8 mouse cellular contexts compared by ENCODE assay signal in the genomic region with DNA sequence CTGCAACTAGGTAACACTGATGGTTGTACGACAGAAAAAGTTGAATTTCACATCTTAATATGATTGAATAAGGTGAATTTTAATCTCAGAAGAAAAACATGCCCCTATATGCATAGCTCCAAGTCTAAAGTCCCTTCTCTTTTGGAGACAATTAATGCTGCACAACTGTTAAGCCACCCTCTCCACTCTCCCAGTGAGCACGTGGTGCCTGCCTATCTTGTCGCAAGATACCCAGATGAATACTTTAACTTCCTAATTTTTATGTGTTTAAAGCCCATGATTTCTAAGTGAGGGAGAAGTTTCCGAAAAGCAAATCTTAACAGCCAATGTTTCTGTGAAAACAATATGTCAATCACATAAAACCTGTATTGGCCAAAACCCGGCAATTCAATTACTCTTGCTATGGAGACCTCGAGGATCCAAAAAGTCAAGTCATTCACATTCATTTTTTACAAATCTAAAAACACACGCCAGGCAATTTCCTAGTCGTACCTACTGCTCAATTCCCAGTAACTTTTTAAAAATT. TPM values are rescaled to one million over a fixed set of nuclear protein-coding genes. Genes with fewer than 3 reads are reported as not detected.
DNase-seq lines count a peak whose midpoint lies in the region; ATAC-seq and TF ChIP-seq lines count a peak whose summit lies in the region.

No protein-coding gene starts in this region.

- H3K27me3 ChIP-seq in kidney, adult 2 months (replicated peaks; ENCODE audit: control insufficient read depth, insufficient read depth, low read length), result no peaks in the 10 kb centered on the region
- no peaks in the 10 kb centered on the region for H3K27me3 ChIP-seq in intestine, embryonic 14.5 days (replicated peaks; ENCODE audit: control insufficient read depth, insufficient read depth, low read length)
- no peaks in the 10 kb centered on the region for H3K27me3 ChIP-seq in midbrain, embryonic 16.5 days (ENCODE audit: control insufficient read depth, insufficient read depth, low read depth, low read length)

- peak overlapping the region; percentile 72 for H3K4me2 ChIP-seq in intestine, embryonic 14.5 days (ENCODE audit: low read length)
- H3K4me2 ChIP-seq in midbrain, embryonic 16.5 days (ENCODE audit: low read length), result peak overlapping the region; percentile 85

- 1% methylated on average over 8 of the region's 8 CpGs for WGBS in kidney, adult 2 months
- 1% methylated on average over 8 of the region's 8 CpGs for WGBS in intestine, embryonic 14.5 days
- 2% methylated on average over 8 of the region's 8 CpGs for WGBS in midbrain, embryonic 16.5 days

- H3K36me3 ChIP-seq in kidney, adult 2 months (ENCODE audit: control insufficient read depth, insufficient read depth, low read length), result no peaks in the 10 kb centered on the region; the same call in 1 of the 2 replicates
- H3K36me3 ChIP-seq in intestine, embryonic 14.5 days (ENCODE audit: control insufficient read depth, insufficient read depth, low read length), result peaks cover 20% of the 10 kb centered on the region
- H3K36me3 ChIP-seq in midbrain, embryonic 16.5 days (ENCODE audit: control insufficient read depth, insufficient read depth, low read length), result peaks cover 4% of the 10 kb centered on the region; the same call in 1 of the 2 replicates

- H3K9ac ChIP-seq in intestine, embryonic 14.5 days (ENCODE audit: low read length), result peak overlapping the region; percentile 86
- H3K9ac ChIP-seq in midbrain, embryonic 16.5 days (ENCODE audit: low read depth, low read length), result peak overlapping the region; percentile 96

- ATAC-seq in intestine, embryonic 14.5 days (replicated peaks; ENCODE audit: low FRiP score, low TSS enrichment, low read depth), result no peak
- no peak for ATAC-seq in midbrain, embryonic 16.5 days

- H3K27ac ChIP-seq in kidney, adult 2 months (ENCODE audit: insufficient read depth, low read depth, low read length), result no peak overlapping the region
- no peak overlapping the region for H3K27ac ChIP-seq in cortical plate, adult 2 months (ENCODE audit: insufficient read depth, low read length)
- peak overlapping the region; percentile 99; the same call in 1 of the 2 replicates for H3K27ac ChIP-seq in intestine, embryonic 14.5 days (ENCODE audit: low read depth)
- peak overlapping the region; percentile 99 for H3K27ac ChIP-seq in midbrain, embryonic 16.5 days (ENCODE audit: low read length)

- H3K4me1 ChIP-seq in kidney, adult 2 months (ENCODE audit: control insufficient read depth, insufficient read depth, low read length), result no peaks in the 10 kb centered on the region; the same call in 1 of the 2 replicates
- peaks cover 2% of the 10 kb centered on the region; the same call in 1 of the 2 replicates for H3K4me1 ChIP-seq in cortical plate, adult 2 months (ENCODE audit: control insufficient read depth, insufficient read depth, low read length)
- peaks cover 8% of the 10 kb centered on the region for H3K4me1 ChIP-seq in intestine, embryonic 14.5 days (replicated peaks; ENCODE audit: control insufficient read depth, insufficient read depth, low read length)
- H3K4me1 ChIP-seq in midbrain, embryonic 16.5 days (ENCODE audit: control insufficient read depth, insufficient read depth, low read length), result peaks cover 28% of the 10 kb centered on the region

- TF ChIP-seq POLR2A in kidney, adult 2 months (IDR thresholded peaks at IDR 0.05; ENCODE audit: low read depth, low read length), result no peak
- no peak for TF ChIP-seq POLR2A in cortical plate, adult 2 months (IDR thresholded peaks at IDR 0.05; ENCODE audit: extremely low read depth, insufficient read depth, low read length)

- H3K4me3 ChIP-seq in kidney, adult 2 months (ENCODE audit: insufficient read depth, low read depth, low read length), result peak overlapping the region; percentile 86
- peak overlapping the region; percentile 64 for H3K4me3 ChIP-seq in cortical plate, adult 2 months (ENCODE audit: insufficient read depth, low read length)
- peak overlapping the region; percentile 78 for H3K4me3 ChIP-seq in intestine, embryonic 14.5 days (ENCODE audit: low read depth, low read length)
- peak overlapping the region; percentile 97 for H3K4me3 ChIP-seq in midbrain, embryonic 16.5 days (ENCODE audit: low read depth, low read length)

- no peak for DNase-seq in kidney, adult 2 months
- no peak for DNase-seq in kidney, adult 11 months
- no peak for DNase-seq in intestine, embryonic 14.5 days (ENCODE audit: low spot score)
- DNase-seq in right cerebral cortex, adult 2 months (ENCODE audit: low spot score in 2 of 2), result no peak
- DNase-seq in cerebellum, adult 8-10 months, result no peak
- no peak for DNase-seq in spleen, postnatal 14 days (ENCODE audit: low spot score in 2 of 2)

- no peak for TF ChIP-seq CTCF in kidney, adult 2 months (conservative IDR thresholded peaks at IDR 0.05; ENCODE audit: insufficient read depth, insufficient read length, low read depth, low read length)
- TF ChIP-seq CTCF in cortical plate, adult 2 months (IDR thresholded peaks at IDR 0.05; ENCODE audit: extremely low read depth, insufficient read depth, low read length), result no peak

- H3K9me3 ChIP-seq in intestine, embryonic 14.5 days (ENCODE audit: control insufficient read depth, low read length), result no peaks in the 10 kb centered on the region
- no peaks in the 10 kb centered on the region for H3K9me3 ChIP-seq in midbrain, embryonic 16.5 days (replicated peaks; ENCODE audit: control insufficient read depth, low read length, poor library complexity, severe bottlenecking)

RNA-seq across cellular contexts. Expression of a gene that starts 1.0 kb away (rescaled TPM):
- 5.6 and 8.1 TPM in 2 replicates for polyA plus RNA-seq in kidney, adult 2 months (2012; rRNA removed)
- 47.1 and 47.6 TPM in 2 replicates for polyA plus RNA-seq in cortical plate, adult 2 months (2012; rRNA removed)
- polyA plus RNA-seq in intestine, embryonic 14.5 days (2014; fragmentation: Nextera tagmentation; extraction: Ambion mirVana), result 235 TPM in 2 replicates
- polyA plus RNA-seq in midbrain, embryonic 16.5 days (2015; fragmentation: Nextera tagmentation; extraction: Ambion mirVana), result 279 and 287 TPM in 2 replicates

RNA-seq across cellular contexts. Expression of a gene that starts 16.6 kb away (rescaled TPM):
- polyA plus RNA-seq in kidney, adult 2 months (2012; rRNA removed), result 42.3 and 53.5 TPM in 2 replicates
- polyA plus RNA-seq in cortical plate, adult 2 months (2012; rRNA removed), result 54.2 and 54.3 TPM in 2 replicates
- 262 and 276 TPM in 2 replicates for polyA plus RNA-seq in intestine, embryonic 14.5 days (2014; fragmentation: Nextera tagmentation; extraction: Ambion mirVana)
- 124 and 128 TPM in 2 replicates for polyA plus RNA-seq in midbrain, embryonic 16.5 days (2015; fragmentation: Nextera tagmentation; extraction: Ambion mirVana)

RNA-seq across cellular contexts. Expression of a gene that starts 58.3 kb away (rescaled TPM):
- polyA plus RNA-seq in kidney, adult 2 months (2012; rRNA removed), result 4.5 and 5.2 TPM in 2 replicates
- polyA plus RNA-seq in cortical plate, adult 2 months (2012; rRNA removed), result 0.06 and 0.23 TPM in 2 replicates
- 10.5 and 11.9 TPM in 2 replicates for polyA plus RNA-seq in intestine, embryonic 14.5 days (2014; fragmentation: Nextera tagmentation; extraction: Ambion mirVana)
- polyA plus RNA-seq in midbrain, embryonic 16.5 days (2015; fragmentation: Nextera tagmentation; extraction: Ambion mirVana), result 0.04 and 0.06 TPM in 2 replicates

Comparison
In these comparisons a context has a peak if more than half of its experiments do, and no peak if none do; other contexts are left out.
1. H3K27ac ChIP-seq: peak in intestine, embryonic 14.5 days (single experiment) and midbrain, embryonic 16.5 days (single experiment); none in kidney, adult 2 months (single experiment) and cortical plate, adult 2 months (single experiment).
2. Peak in every context shown above with its lines, with median percentiles within 50 percentile points of each other: H3K4me3 ChIP-seq.